Mouse (Mus musculus): ENCODE data around the gene Ddr2.

DNA sequence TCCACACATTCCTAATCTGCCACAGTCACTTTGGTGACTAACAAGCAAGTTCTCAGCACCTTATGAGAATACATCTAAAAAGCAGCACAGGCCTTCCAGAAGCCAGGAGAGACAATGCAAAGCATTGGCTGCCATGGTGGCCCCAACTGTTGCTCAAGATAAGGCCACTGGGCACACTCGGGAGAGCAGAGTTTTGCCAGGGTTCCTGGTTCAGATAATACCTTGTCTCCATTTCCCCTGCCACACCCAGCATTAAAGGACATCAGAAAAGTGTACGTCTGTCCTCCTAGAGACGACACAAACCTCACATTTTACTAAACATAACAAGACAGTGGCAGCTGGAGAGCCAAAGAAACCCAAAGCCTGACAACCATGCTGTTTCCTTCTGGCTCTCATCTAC, 50.3 kb downstream of the Ddr2 start:
- TF ChIP-seq CTCF (IDR thresholded peaks at IDR 0.05; ENCODE audit: control insufficient read depth, insufficient read depth, insufficient read length) = no peak
- TF ChIP-seq MAX (IDR thresholded peaks at IDR 0.05) = no peak
- no peak for TF ChIP-seq MYOD1 (IDR thresholded peaks at IDR 0.05; ENCODE audit: control insufficient read depth, insufficient read length, low read depth)
- no peak for TF ChIP-seq CEBPB (IDR thresholded peaks at IDR 0.05; ENCODE audit: low read depth)
